Mouse (Mus musculus): ENCODE results near the gene P4ha1. TPM values are rescaled to one million over a fixed set of nuclear protein-coding genes. Genes with fewer than 3 reads are reported as not detected.
"Not testable (repeated sequence)": the region's sequence is repeated elsewhere in the genome, so short reads cannot be mapped to it uniquely, and the experiment has no call there.

The P4ha1 gene
- total RNA-seq, 4 experiments from 2014 or later = 42.7 to 63.8 (median 50.2) TPM

DNA sequence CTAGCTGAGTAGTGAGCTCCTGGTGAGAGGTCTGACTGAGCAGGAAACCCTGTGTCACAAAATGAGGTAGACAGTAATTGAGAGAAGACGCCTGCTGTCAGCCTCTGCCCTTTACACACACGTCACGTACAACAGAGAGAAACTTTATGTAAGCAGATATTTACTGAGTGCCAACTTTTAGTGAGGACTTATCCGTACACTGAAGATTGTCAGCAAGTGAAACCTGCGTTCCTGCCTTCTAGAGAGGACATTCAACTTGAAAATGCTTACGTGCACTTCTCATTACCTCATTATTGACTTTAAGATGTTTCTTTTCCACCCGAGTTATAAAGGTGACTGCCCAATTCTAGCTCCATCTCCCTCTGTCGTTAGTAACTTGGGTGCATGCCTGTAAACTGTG, 45.6 kb downstream of the P4ha1 start:
- no peak for DNase-seq (ENCODE audit: low spot score in 2 of 2)

DNA sequence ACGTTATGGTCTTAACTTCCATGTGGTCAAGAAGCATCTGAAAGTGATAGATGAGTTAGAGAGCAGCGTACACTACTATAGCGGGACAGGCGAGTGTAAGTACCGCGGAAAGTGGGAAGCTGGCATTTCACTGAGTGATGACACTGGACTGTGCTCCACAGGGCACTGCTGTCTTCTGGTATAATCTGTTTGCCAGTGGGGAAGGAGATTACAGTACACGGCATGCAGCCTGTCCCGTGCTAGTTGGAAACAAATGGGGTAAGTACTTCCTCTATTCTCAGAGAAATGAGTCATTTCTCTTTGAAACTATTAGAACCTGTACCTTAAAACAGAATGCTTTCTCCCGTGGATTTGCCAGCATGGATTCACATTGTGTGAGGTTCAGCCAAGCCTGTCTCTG, 46.3 kb downstream of the P4ha1 start:
- no peak for DNase-seq (ENCODE audit: low spot score in 2 of 2)

DNA sequence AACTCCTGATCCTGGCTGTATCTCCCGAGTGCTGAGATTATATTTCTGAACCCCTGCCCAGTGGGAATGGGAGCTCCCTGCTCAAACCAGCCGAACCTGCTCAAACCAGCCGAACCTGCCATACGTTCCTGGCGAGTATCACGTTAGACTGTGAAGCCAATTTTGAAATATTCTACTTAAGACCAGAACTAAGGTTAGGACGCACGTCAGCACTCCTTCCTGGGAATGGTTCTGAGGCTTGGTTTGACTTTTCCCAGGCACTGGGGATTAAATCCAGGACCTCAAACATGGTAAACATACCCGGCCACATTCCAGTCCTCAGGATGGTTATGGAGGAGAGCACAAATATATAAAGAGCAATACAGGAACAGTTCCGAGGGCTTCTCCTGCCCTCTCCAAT, 54.8 kb downstream of the P4ha1 start:
- DNase-seq (ENCODE audit: low spot score in 2 of 2) = no peak

DNA sequence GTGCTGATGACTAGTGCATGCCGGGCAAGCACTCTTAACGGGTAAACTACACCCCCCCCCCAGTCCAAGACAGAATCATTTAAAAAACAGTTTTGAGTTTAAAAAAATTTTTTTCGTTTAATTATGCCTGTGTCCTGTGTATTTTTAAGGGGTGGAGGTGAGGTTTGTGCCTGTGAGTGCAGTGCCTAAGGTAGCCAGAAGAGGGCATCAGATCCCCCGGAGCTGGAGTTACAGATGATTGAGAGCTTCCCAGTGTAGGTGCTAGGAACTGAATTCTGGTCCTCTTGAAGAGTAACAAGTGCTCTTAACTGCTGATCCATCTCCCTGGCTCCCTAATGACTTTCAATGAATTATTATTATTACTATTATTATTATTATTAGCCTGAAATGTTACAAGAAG, 55.6 kb downstream of the P4ha1 start:
- no peak for DNase-seq (ENCODE audit: low spot score in 2 of 2)

DNA sequence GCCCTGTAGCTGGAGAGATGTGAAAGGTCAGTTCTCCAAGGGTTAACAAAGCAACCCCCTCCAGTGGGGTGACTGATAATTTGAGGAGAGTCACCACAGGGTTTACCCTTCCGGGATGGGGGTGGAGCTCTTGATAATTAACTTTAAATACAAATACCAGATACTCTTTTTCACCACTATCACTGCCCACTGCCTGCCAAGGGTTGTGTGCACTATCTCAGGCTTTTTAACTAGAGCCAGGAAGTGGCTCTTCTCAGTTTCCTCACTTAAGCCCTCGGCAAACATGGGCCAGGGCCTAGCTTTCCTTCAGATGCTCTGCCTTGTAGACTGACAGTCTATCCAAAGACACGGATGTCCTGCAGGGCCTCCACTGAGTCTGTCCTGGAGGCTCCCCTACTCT, 56.8 kb downstream of the P4ha1 start:
- DNase-seq (ENCODE audit: low spot score in 2 of 2) = no peak

GRCm38 (mm10) chr10:59380411-59380821, 57.3 kb downstream of the P4ha1 start:
- DNase-seq (ENCODE audit: low spot score in 2 of 2) = no peak

DNA sequence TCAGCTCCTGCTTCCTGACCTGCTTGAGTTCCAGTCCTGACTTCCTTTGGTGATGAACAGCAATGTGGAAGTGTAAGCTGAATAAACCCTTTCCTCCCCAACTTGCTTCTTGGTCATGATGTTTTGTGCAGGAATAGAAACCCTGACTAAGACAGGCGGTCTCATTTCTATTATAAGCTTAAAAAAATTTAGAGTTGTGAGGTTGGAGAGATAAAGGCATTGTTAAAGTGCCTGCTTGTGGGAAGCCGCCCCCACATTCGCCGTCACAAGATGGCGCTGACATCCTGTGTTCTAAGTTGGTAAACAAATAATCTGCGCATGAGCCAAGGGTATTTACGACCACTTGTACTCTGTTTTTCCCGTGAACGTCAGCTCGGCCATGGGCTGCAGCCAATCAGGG, 58.5 kb downstream of the P4ha1 start:
- DNase-seq (ENCODE audit: low spot score in 2 of 2) = not testable (repeated sequence)

- peak; percentile 38 to 68 for DNase-seq (ENCODE audit: low spot score in 2 of 2)
These were observed 63.9 kb downstream of the P4ha1 start for GRCm38 (mm10) chr10:59386951-59387350.

- DNase-seq (ENCODE audit: low spot score in 2 of 2) = peak in 1 of 2 experiments; percentile 19
These were observed 66.6 kb downstream of the P4ha1 start for GRCm38 (mm10) chr10:59389652-59390051.

- DNase-seq (ENCODE audit: low spot score in 2 of 2) = no peak
These were observed 68.8 kb downstream of the P4ha1 start for GRCm38 (mm10) chr10:59391907-59392306.

- DNase-seq (ENCODE audit: low spot score in 2 of 2) = not testable (repeated sequence)
These were observed 72.4 kb downstream of the P4ha1 start, which contains the start of gene Gm10273 for GRCm38 (mm10) chr10:59395461-59395860. Gene Gm10273 (plus strand): TSS chr10:59395632.

DNA sequence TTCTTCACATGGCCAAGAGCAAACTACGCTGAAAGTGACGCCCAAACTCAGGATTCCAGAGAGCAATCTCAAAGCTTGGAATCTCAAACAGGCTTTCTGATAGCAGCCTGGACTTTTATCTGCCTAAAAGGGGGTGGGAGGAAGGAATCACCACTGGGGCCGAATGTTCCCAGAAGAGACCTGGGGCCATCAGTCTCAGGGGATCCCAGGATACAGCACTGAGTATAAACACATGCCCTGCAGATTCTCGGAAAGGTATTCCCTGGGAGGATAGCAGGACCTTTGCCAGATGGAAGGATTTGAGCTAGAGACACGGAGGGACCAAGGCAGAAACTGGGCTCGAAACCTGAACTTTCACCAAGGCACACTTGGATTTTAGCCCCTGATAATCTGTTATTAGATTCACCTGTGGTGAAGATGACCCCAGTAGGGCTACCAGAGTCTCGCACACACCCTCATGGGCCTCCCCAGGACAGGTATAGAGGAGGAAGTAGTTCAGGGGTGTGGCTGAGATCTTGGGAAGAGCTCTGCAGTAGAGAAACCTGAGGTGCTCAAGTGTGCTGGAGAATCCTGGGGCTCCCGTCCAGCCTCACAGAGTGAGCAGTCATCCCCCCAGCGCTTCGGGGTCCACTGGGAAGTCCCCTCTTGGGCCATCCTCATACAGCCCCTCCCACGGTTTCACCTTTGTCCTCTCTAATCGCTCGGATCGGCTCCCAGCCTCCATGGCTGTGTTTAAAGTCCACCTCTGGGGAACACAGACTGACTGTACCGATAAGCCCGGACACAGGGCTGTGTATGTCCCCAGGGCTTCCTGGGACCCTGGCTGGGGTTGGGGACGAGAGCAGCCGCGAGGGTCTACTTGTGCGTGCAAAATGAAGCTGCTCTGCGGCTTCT, 80.0 kb downstream of the P4ha1 start, which contains the start of gene Pla2g12b:
Pla2g12b (plus strand) TSS at position 762 of the 894 bp plus-strand sequence.
- DNase-seq (ENCODE audit: low spot score in 2 of 2) = no peak

DNA sequence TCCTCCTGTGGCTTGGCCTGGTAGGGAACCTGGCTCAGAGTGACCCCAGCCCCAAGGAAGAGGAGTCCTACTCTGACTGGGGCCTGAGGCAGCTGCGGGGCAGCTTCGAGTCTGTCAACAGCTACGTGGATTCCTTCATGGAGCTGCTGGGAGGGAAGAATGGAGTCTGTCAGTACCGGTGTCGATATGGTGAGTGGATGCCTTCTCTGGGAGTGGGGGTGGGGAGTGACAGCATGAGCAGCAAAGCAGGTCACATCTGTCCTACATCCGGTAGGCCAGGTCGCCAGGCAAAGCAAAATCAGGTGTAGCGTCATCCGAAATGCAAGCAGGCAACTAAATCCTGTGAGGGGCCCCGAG, 80.7 kb downstream of the P4ha1 start:
- DNase-seq (ENCODE audit: low spot score in 2 of 2) = no peak

DNA sequence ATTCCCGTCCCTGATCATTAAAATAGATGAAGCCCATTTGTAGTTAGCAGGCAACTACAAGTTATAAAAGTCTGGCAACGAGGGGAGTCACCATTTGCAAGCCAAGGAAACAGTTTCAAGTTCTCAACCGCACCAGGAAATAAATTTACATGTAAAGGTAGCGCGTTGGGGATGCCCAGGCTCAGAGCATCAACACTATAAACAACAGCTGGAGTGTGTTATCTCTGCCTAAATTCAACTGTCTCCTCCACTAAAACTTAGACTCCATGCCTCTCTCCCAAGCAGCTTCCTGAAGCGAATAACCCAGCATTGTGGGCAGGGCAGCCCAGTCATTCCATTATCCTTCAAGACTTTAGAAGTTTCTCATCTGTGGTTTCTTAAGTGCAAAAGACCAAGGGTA, 85.4 kb downstream of the P4ha1 start:
- DNase-seq (ENCODE audit: low spot score in 2 of 2) = no peak

DNA sequence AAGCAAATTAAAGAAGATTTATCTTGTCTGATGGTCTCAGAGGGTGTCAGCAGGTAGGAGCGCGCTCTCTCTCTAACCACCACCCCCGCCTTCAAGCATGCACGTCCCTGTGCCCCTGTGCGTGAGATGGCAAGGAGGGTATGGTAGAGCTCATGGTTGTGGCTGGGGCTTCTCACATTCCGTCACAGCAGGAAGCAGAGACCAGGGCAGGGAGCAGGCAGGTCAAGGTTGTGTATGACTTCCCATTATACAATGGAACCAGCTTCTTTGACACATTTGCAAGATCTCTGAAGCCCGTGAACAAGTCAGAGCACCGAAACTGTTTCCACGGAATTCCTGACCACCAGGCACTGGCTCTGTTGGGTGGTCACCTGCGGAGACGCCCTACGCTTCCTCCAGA, 87.2 kb downstream of the P4ha1 start:
- DNase-seq (ENCODE audit: low spot score in 2 of 2) = no peak

DNA sequence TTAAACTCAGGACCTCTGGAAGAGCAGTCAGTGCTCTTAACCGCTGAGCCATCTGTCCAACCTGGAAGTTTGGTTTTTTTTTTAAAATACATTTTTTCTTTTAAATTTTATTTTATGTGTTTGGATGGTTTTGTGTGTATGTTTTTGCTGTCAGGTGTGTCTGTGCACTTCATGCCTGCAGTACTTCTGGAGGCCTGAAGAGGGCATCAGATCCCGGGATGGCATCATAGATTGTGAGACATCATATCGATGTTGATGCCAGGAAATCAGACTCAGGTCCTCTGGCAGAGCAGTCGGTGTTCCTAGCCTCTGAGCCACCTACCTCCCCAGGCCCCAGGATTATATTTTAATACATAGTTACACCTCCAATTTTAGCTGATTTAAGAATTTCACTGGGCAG, 90.6 kb downstream of the P4ha1 start:
- no peak for DNase-seq (ENCODE audit: low spot score in 2 of 2)

- no peak for DNase-seq (ENCODE audit: low spot score in 2 of 2)
These were observed 93.5 kb downstream of the P4ha1 start for GRCm38 (mm10) chr10:59416623-59417022.

GRCm38 (mm10) chr10:59419516-59419915, 96.4 kb downstream of the P4ha1 start:
- no peak for DNase-seq (ENCODE audit: low spot score in 2 of 2)

Other genes starting within 250 kb of the P4ha1 start
- 10 to 100 TPM in 1 of 4 experiments, 1 to 10 TPM in 3; 7.7 to 10.8 (median 9.0) TPM for gene Sept10, start 101.4 kb upstream of the P4ha1 start, total RNA-seq (2022)
- gene Sowahc, start 101.3 kb upstream of the P4ha1 start, total RNA-seq (2022) = 10 to 100 TPM in 2 of 4 experiments, 1 to 10 TPM in 2; 6.4 to 13.3 (median 10.6) TPM
- gene Gm10273, start 72.3 kb downstream of the P4ha1 start, total RNA-seq (2022) = 10 to 100 TPM; 11.3 to 59.5 (median 37.4) TPM
- gene Pla2g12b, start 80.4 kb downstream of the P4ha1 start, total RNA-seq (2022) = not detected
- under 1 TPM in 1 of 4 experiments, not detected in 3; 0.31 TPM for gene Oit3, start 118.5 kb downstream of the P4ha1 start, total RNA-seq (2022)